Mouse (Mus musculus) Muller cell, postnatal 12 days (primary cell): ENCODE measurements around the gene Naa38.

ENCODE experiments used
- DNase-seq: peaks from one replicate; pipeline ENCODE4 v3.0.0-alpha.2; 2015; ENCODE audit errors: inconsistent ontology term

The Naa38 gene

DNA sequence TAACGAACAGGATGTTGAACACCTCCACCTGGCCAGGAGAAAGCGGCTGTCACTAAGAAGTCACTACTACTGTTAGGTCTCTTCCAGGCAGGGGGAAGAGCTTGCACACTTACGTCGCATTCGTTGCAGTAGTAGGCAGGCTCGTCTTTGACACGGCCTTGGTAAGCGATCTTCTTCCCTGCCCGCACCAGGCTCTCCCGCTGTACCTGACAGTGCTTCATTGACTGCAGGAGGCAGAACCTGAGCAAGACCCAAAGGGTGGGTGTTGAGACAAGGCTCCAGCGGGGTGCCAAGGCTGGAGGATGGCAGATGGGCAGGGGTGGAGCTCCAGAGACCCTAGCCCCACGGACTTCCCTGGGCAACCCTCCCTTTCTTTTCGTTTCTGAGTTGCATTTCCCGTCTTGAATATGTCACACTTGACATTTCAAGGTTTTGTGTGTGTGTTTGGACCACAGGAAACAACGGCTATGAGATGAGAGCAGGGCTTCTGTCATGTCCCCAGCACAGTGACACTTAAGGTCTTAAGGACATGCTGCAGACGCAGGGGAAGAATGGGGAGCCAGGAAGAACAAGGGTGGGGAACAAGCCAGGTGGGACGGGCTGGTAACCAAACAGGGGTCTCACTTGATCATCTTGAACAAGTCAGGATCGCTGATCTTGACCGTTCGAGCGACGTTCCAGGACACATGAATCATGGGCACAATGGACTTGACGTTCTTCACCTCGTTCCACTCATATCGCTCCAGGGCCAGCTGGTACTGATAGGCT is 5.0 kb downstream of the Naa38 start:
- no peak for DNase-seq

DNA sequence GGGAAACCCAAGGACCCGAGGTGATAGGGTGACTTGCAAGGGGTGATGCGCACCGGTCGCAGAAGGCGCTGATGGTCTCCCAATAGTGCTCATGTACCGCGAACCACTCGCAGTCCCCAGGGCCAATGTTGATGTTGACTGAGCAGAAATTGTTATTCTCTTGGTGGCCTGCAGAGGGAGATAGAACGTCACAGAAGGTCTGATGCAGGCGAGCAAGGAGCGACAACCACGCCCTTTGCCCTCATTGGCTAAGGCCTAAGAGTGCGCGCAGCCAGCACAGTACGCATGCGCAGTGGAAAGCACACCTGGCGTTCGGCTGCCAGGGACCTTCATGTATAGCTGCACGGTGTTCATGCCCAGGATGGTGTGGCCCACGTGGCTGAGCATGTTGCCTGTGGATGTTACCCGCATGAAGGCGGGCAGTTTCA is 5.9 kb downstream of the Naa38 start:
- DNase-seq, result peak; percentile 66

DNA sequence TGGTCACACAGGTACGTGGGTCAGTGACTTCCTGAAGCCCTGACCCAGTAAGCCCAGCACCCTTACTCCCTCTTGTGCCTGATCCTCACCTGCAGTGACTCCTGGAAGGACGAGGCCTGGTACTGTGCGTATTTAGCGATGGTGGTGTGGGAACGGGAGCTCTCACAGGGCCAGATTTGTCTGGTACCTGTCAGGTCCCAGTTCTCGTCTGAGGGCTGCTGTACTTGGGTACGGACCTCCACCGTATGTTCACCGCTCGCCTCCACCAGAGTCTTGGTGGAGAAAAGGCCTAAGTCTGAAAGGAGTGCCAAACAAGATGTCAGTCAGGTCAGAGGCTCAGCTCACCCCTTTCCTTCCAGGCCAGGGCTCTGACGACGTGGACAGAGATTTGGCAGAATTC is 6.7 kb downstream of the Naa38 start:
- no peak for DNase-seq

DNA sequence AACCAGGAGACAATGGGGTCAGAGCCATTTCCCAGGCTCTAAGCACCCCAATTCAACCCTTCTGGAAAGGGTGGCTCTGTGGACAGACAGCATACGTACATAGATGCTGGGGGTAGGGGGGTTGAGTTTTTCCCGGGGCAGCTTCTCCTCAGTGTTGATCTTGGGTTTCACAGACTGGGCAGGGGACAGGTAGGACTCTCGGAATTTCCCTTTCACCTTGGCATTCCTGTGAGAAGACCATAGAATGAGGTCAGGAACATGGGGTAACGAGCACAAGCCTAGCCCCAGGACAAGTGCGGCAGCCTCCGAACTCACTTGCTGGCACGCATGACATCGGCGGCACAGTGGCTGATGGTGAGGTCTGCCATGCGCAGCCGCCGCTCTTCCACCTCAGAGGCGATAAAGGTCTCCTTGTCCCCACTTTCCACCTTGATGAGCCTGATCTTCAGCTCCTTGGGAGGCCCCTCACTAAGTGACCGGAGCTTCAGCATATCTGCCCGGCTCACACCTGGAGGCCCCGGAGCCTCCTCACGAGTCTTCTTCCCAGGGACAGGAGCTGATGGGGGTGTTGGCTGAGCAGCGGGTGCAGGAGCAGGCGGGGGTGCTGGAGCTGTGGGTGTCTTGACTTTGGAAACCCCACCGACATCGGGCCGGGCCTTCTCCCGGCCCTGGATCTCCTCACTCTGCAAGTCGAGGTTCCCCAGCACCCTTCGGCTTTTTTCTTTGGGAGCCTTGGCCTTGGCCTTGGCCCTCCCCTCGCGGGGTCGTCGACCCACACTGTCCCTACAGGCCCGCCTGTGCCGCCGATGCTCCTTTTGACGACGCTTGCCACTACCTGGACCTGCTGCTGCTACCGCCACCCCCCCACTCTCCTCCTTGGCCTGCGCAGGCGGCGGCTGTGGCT is 8.7 kb downstream of the Naa38 start:
- DNase-seq, result no peak

DNA sequence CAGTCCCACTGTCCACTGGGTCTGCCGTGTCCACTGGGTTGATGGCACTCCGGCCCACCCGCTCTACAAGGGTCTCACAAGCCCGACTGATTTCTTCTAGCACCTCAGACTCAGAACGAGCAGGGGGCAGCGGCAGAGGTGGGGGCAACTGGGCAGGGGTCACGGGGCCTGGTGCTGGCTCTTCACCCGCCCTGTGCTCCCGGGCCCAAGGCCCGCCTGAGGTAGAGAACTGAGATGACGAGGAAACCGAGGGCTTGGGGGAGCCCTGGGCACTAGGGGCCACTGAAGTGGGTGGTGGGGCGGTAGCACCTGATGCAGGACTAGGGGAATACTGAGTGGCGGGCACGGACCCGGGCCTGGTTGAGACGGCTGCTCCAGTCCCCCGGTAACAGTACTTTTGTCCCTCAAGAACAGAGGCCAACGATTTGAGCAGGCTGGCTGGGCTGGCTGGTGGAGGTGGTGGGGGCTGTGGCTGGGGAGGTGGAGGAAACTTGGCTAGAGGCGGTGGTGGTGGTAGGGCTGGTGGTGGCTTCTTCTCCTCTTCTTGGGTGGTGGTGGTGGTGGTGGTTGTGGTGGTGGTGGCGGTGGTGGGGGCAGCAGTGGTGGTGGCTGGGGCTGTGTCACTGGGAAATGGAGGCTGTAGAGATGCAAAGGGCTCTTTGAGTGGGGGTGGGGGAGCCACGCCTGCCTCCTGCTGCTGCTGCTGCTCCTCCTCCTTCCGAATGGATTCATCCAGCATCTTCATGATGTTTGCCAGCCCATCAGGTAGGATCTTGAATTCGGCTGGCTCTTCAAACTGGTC is 9.5 kb downstream of the Naa38 start:
- no peak for DNase-seq

DNA sequence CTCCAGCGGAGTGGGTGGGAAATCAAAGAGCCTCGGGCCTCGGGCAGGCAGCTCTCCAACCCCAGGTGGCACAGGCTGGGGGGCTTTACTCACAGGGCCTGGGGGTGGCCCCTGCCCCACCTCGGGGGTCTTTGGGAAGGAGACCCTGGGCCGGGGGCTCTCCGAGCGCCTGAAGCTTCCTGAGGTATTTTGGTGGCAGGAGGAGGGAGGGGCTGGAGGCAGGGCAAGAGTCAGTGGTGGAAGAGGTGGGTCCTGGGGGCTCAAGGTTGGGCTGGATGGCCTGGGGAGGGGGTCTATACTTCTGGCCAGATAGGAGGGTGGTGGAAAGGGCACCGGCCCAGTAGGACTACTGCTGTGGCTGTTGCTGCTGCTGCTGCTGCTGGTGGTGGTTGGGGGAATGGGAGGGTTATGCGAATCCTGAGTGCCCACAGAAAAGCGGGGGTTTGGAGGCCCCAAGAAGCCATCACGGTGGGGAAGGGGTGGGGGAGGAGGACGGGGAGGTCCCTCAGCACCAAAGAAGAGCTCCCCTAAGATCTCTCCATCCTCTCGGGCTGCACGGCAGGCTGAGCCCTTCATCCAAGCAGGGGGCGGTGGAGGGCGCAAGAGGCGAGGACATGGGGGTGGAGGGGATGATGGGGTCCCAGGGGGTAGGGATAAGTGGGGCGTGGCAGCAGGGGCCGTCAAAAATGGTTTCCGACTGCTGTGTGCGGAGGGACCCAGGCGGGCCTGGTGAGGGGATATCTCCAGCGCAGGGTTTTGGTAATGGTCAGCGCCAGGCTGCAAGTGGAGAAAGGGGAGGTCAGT is 10.3 kb downstream of the Naa38 start:
- no peak for DNase-seq

DNA sequence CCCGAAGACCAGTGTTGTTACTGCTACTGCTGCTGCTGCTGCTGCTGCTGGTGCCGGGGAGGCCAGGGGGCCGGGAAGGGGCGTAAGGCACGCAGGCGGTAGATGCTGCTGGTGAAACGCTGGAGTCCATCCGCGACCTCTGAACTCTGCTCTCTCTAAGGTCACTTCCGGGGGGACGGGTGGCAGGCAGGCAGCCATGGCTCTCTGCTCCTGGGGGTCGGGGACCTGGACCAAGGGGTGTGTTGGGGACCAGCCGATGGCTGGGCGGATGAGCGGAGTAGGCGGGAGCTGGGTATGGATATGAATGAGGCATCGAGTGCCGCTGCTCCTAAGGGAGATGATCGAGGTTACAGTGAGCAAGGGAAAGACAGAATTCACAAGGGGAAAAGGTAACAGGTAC is 11.0 kb downstream of the Naa38 start:
- DNase-seq, result no peak

DNA sequence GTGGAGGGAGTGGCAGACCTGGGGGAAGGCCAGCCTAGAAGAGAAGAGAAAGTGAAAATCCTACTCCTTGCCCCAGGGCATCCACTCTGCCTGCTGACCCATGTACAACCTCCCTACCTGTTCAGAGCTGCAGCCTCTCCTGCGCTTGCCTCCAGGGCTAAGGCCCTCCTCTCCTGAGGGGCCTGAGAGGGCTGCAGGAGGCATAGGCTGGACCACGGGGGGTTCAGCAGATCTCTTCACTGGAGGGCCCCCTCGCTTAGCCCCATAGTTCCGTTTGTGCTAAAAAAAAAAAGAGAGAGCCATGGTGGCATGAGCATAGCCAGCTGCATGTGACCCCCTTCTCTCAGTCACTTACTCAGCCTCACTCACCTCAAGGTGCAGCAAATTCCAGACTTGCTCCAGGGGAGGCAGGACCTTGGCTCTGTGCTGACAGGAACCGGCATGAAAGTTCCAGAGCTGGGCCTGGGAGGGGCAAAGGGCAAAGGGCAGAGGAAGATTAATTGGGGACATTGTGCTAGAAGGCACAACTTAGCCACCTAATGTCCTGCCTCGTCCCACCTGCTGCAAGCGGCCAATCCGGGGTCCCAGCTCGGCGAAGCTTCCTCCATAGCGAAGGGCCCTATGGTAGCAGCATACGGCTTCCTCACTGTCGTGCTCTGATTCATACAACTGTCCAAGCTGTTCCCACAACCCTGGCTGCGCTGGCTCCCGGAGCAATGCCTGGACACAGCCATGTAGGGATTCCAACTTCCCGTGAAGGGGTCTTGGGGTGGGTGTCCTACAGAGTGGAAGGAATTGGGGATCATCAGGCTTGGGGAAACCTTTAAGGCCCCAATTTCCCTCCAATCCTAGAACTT is 11.8 kb downstream of the Naa38 start:
- no peak for DNase-seq

DNA sequence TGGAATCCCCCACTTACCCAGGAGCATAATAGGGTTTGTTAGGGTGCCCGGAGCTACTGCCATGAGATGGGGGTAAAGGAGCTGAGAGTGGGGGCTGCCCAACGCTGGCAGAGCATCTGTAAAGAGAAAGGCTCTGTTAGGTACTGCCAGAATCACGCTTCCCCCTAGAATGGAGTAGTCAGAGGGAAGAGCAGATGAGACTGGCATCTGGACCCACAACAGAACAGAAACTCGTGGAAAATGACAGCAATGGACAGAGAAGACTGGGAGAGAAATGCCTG is 12.4 kb downstream of the Naa38 start:
- DNase-seq, result no peak

DNA sequence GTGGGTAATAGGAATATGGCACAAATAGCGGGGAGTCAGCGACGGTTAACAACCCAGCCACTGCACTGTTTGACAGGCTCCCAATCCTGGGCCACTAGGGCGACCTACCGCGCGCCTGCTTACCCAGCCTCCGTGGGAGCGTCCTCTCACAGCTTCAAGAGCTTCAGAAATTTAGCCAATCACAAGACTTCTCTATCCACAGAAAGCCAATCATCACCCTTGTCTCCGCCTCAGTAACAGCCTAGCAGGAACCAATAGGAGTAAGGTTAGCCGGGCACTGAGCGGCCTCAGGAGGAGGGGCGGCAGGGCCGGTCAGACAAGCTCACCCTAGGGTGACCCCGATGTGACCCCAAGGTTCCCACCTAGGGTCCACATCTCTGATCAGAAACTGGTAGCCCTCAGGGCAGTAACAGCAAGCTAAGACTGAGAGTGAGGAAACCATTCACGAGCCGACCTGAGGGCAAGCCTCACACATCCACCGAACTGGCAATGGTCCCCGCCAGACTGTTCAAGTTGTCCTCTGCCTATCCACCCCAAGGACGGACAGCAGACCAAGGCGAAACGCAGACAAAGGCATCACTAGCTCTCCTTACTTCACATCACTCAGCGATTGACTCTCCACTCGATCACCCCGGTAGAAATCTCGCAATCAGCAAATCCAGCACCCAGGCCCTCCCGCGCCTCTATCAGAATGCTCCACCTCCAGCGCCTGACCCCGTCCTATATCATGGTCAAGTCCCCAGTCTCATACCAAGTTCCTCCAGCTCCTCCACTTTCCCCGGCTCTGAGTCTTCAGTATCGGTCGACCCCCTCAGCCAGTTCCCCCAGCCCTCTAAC is 13.5 kb downstream of the Naa38 start:
- peak; percentile 93 for DNase-seq

DNA sequence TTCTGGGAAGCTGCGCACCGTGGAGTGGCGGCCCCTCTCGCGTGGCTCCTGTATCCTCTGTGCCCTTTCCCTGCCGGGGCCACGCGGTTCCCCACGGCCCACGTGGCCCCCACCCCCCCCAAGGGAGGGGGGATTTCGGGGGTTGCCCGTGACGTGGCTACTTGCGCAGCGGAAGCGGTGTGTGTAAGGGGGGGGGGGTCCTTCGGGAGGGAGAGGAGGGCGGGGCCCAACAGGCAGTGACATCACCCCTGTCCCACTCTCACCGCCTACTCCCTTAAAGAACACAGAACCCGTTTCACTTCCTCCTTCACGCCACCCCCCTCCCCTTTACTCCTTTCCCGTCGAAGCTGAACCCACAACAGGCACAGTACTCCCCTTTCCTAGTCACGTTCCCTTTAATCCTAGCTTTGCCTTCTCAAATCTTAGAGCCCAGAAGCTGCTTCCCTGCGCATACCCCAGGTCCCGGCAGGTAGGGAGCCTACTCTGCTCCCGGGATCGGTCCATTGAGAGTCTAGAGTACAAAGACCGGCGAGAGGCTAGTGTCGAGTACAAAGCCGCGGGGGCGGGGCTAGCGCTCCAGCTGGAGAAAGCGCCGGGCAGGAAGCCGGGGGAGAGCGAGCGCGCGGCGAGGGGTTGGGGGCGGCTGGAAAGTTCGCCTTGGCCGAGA is 14.2 kb downstream of the Naa38 start:
- DNase-seq, result peak; percentile 95

DNA sequence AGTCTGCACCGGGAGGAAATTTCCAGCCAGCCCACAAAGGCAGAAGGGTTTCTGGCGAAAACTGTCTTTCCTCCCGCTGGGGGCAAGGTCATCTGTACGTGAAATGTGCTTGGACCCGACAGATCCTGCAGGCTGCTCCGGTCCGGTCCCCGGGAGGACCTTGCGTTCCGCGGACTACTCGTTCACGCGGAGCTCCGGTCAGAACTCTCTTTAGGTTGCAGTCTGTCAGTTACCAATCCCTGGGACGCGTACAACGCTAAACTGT is 14.7 kb downstream of the Naa38 start:
- DNase-seq, result no peak

DNA sequence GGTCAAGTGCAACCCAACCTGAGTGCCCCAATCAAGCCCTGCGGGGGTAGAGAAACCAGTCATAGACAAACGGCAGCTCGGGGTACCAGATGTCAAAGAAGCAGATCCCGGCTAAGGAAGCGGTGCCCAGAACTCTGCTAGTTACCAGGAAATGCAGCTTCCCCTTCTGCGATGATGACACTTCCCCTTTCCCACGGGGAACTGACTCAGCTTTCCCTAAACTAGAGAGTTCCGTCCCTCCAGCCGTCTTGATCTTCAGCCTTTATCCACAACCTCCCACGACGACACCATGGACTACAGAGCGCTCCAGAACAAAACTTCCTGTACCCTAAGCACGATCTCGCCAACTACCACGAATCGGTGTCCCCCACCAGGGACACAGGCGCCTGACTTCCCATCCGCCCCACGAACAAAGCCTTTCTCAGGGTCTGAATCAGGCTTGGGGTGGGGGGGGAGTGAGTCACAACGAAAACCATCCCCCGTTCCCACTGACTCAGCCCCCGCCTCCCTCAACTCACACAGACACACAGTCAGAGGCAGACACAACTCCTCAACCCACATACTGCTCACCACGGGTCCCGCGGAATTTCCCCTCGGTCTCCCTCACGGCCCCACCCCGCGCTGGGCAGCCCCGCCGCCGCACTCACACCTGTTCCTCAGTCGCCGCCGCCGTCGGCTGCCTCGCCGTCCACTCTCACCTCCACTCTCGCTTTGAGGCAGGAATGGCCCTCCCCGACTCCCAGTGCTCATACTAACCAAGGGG is 15.2 kb downstream of the Naa38 start:
- peak; percentile 96 for DNase-seq

DNA sequence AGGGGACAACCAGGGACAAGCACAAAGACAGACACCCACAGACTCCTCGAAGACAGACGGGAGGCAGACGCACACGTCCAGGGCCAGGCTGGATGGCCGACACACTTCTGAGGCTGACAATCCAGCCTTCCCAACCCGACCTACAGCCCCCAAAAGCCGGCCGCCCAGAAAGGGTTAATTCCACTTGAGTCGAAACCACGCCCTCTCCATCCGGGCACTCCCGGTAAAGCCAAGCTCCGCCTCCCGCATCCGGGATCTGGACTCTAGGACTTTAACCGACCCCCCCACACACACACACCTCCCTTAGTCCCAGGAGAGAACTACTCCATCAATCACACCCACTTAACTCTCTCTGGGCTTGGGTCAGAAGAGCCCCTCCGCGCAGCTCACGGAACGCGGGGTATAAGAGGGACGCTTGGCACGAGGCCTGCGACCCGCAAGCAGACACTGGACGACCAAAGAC is 15.8 kb downstream of the Naa38 start:
- DNase-seq, result peak; percentile 97

DNA sequence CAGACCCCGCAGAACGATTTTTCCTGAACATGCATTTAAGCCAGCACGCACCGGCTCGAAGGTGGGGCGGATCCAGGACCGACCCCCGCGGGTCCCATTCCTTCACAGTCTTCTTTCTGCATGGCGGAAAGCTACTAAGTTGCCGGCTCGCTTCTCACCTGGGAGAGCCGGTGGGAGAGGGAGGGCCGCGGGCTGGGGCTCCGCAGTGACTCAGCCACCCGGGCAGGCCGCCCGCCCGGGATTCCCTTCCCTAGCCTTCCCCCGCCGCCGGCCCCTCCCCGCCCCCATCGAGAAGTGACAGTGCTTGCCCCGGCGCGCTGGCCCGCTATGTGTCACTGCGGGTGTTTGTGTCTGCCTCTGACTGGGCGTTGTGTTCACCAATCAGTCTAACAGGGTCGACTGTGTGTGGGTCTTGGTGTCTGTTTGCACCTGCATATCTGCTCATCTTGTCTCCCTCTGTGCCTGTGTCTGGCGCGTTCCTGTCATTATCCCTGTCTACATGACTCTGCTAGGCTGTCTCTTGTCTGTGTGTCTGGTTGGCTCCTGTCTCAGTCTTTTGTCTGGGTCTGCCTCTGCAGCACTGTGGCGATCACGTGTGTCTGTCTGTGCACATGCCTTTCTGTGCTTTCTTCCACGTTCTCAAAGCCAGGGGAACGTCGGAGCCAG is 16.4 kb downstream of the Naa38 start:
- peak; percentile 99 for DNase-seq

DNA sequence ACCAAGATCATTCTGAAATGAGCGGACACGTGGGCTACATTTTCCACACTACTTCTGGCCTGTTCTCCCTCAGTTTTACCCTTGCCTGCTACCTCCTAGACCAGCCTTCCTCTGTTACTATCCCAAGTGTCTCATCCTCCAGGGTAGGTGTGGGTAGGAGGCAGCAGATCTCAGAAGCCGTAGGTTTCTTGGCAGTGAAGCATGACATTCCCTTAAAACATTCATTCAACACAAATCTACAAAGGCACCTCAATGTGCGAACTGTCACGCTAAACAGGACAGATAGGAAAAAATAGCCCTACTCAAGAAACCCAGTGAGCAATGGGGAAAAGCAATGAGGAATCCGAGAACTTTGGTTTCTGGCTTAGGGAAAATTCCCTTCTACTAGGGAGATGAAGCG is 17.3 kb downstream of the Naa38 start:
- DNase-seq, result no peak

DNA sequence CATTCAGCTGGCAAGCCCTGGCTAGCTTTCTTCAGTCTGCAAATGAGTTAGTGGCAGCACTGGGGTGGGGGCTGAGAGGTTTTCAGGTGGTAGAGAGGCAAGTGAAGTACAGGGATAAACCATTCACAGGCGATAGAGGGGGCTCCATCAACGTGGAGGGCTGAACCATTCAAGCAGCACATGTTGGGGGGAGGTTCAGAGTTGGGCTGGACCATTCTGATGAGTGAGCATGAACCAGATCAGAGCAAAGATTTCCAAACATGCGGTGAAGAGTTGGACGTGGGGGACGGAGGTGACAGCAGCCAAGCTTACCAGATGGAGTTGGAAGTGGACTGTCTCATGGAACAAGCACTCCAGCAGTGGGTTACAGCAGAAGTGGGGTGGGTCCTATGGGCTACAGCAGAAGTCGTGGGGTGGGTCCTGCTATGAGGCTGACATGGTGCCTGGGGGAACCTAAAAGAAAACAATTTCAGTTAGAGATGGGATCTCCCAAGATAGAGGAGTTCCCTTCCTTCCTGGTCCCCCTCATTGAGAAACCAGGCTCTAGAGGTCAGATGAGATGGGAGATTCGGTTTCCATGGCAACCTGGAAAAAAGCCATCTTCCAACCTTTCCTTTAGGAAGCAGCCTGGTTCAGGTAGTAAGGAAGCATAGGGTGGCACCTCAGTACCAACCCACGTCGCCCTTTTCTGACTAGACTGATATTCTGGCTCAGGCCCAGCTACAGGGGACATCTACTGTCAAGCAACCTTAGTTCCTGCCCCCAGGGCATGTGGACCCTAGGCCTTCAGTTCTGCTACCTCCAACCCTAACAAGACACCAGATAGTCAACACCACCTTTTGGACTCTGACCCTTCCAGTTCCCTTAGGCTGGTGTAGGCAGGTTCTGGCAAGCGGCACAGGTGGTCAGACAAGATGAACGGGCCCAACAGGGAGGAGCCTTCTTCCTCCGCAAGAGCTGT is 18.2 kb downstream of the Naa38 start, which contains the start of gene Kdm6b:
Gene Kdm6b (minus strand): TSS at position 455 of the 961 bp plus-strand sequence.
- no peak for DNase-seq
